Mouse (Mus musculus) brain, embryonic 14.5 days (tissue): Measurements from ENCODE around the gene Fam129a. TPM values are rescaled to one million over a fixed set of nuclear protein-coding genes. Genes with fewer than 3 reads are reported as not detected.

ENCODE experiments used
- DNase-seq: peaks from one replicate; pipeline ENCODE4 v3.0.0-alpha.2; 2011; ENCODE audit warnings: low read depth
- CTCF ChIP-seq: fragments of 200-500 bp; IDR thresholded peaks from 2 replicates; pipeline ENCODE4 v1.5.1; 2012; ENCODE audit warnings: inconsistent platforms, mild to moderate bottlenecking, moderate library complexity, borderline replicate concordance; ENCODE audit not compliant: insufficient read depth, insufficient read length; ENCODE audit errors: extremely low read depth
- POLR2A ChIP-seq: fragments of 200-500 bp; IDR thresholded peaks from 2 replicates; pipeline ENCODE4 v1.6.1; 2012; ENCODE audit warnings: mild to moderate bottlenecking, inconsistent platforms, borderline replicate concordance; ENCODE audit not compliant: poor library complexity, insufficient read depth, insufficient read length, severe bottlenecking; ENCODE audit errors: extremely low read depth
- polyA plus RNA-seq: library from polyadenylated mRNA; depleted of rRNA; stranded (reverse); fragments of >200 nt; gene quantifications from 2 replicates; pipeline ENCODE4 v1.2.3, GENCODE M21; 2012

Gene Fam129a
- polyA plus RNA-seq, 1 experiment, result 0.90 TPM

DNA sequence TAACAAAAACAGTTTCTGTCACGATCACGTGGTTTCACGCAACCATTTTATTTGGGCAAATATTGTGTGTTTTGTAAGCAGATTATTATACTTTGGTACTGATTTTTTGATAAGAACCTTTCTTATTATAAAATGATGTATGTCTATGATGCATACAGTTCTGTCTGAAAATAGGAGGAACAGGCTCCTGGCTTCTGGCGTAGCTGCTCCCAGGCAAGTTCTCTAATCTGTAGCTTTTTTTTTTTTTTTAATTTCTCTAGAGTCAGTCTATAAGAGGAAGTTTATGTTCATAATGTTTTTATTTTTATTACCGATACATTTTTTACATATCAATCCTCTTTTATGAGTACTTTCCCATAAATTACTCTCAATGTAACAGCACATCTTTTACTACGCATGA lies 44.6 kb downstream of the Fam129a start:
- no peak for DNase-seq
- TF ChIP-seq CTCF (no peak), POLR2A (no peak)

DNA sequence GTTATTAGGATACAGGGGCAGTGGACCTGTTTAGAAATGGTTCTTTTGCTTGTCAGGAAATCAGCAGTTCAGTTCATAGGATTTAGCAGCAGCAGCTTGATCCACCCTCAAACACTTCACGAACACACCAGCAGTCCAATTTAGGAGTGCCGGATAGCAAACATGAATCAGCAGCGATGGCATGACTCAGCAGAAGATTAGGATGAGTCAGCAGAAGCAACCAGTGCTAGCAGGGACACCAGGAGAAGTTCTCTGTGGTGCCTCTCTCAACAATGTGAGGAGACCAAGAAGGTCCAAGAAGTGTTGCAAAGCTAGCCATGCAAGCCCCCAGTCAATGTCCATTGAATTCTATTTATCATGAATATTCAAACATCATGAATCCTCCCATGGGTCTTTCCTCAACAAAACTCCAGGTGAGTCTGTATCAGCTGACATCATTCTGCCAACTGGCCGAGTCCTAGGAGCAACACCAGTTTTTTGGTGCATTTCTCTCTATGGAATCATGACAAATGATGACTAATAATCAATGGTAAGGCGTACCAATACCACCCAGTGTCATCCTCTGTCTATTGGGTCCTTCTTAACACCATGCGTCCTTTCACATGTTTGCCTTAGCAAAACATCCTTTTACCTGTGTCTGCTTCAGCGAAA lies 45.7 kb downstream of the Fam129a start:
- no peak for DNase-seq
- TF ChIP-seq POLR2A, result no peak
- TF ChIP-seq CTCF, result no peak

- DNase-seq, result no peak
- TF ChIP-seq CTCF (no peak), POLR2A (no peak)
Measured at GRCm38 (mm10) chr1:151618251-151618650, 47.3 kb downstream of the Fam129a start.

DNA sequence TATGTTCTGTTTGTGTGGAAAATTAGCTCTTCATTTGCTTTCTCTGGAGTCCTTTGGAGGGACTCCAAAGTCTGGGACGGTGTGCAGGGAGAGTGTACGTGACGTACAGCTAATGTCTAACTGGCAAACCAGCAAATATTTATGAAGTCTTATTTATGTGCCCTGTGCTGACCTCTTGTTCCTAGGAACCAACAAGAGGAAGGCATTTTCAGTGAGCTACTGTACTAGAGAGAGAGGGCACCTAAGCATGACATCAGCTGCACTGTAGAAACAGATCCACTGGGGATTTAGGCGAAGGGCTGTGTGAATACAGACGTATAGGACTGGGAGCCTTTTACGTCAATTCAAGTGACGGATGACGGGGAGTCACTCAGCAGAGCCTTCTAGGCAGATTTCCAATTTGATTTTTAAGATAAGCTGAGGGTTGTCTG lies 48.3 kb downstream of the Fam129a start:
- DNase-seq, result peak; percentile 12
- TF ChIP-seq CTCF (no peak), POLR2A (no peak)

DNA sequence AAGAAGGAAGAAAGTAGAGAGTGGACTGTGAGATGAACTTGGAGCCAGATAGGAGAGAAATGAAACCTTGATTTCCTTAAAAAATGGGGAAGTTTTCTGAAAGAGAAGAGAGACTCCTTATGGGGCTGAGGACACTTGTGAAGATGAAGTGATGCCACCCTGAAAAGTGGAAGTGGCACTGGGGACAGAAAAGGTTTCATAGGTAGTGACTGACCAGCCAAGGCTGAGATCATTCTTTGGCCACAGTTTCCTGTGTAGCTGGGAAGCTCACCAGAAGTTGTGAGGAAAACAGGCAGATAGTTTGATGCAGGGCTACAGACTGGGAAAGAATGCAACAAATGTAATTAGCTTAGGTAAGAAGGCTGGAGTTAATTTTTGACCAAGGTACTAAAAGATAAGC lies 49.7 kb downstream of the Fam129a start:
- no peak for DNase-seq
- no peak for TF ChIP-seq POLR2A
- no peak for TF ChIP-seq CTCF

DNA sequence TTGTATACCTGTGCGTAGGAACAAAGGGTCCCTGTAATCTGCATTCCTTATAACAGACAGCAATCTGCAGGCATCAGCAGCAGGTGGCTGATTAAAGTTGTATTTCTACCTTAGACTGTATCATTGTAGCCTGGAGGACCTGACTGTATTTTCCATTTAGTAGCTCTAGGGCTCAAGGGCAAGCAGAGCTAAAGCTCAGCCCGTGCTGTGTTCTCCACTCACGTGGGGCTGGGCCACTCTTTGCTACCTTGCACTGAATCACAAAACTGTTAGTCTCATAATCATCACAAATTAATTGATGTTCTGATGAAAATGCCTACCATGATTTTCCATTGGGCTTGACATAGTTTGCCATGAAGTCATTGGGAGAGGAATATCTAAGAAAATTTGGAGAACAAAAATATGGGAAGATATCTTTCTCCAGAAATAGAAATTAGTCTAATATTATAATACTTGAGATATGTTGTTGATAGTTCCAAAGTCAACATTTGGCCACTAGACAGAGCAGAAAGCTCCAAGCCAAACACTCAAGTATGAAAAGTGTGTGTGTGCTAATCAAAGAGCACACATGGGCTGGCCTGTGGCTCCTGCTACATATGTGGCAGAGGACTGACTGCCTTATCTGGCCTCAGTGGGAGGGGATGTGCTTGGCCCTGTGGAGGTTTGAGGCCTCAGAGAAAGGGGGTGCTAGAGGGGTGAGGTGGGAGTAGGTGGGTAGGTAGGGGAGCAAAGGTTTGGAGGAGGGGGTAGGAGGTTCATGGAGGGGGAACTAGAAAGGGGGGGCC lies 53.6 kb downstream of the Fam129a start:
- TF ChIP-seq CTCF (no peak), POLR2A (no peak)
- DNase-seq, result no peak

GRCm38 (mm10) chr1:151625260-151625659 lies 54.3 kb downstream of the Fam129a start:
- TF ChIP-seq CTCF (no peak), POLR2A (no peak)
- no peak for DNase-seq

GRCm38 (mm10) chr1:151625690-151626089 lies 54.7 kb downstream of the Fam129a start:
- DNase-seq, result no peak
- TF ChIP-seq CTCF, result no peak
- TF ChIP-seq POLR2A, result no peak

DNA sequence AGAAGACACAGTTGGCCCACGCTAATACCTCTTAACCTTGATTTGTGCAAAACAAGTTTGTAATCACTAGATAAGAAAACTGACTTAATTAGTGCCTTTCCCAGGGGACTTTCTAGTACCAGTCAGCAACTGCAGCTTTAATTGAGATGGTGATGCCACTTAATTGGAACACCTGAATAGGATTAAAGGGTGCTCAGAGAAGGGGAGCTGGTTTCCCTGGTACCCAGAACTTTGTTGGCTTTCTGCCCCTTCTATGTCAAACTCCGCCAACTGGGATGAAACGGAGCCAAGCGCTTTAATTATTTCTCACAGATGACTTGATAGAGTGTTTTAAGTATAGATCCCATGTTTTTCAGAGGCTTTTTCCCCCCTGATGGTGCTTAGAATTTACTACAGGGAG lies 55.6 kb downstream of the Fam129a start:
- peak; percentile 92 for DNase-seq
- TF ChIP-seq POLR2A (no peak), CTCF (no peak)

DNA sequence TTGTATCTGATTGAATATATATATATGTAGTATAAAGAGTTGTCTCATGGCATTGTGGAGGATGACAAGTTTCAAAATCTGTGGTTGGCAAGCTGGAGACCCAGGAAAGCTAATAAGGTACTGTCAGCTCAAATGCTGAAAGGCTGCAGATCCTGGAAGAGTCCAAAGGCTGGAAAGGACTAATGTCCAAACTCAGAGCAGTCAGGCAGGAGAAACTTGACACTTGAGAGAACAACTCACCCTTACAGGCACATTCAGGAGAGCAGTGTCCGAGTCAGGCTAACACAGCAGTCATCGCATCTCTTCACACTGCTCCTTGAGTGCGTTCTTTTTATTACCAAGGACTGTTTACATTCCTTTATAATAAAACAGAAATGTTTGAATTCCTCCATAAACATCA lies 56.2 kb downstream of the Fam129a start:
- TF ChIP-seq CTCF, result no peak
- TF ChIP-seq POLR2A, result no peak
- peak; percentile 70 for DNase-seq

DNA sequence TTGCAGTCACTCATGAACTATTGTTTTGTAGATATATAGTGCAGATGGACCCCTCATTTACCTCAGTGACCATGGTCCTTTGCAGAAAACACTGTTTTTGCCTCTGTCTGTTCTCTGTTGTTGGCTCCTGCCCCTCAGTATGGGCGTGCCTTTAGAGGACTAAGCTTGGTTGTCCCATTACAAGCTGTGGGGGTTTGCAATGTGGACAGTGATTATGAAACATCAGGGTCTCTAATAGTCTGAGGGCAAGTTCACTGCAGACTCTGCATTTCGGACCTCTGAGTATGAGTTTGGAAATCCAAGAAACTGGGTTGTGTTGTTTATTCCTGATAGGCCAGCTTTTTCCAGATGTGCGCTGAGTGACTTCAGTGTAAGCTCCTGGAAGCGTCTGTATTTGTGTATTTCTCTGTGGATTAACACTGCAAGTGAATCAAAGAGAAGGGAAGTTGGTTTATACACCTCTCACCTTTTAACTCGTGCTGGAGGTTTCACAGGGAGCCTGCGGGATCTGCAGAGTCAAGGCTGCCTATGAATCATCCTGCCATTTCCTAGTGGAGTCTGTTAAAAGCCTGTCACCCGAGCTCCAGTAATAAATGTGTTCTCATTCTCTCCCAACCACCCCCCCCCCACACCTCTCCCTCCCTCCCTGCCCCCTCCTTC lies 58.7 kb downstream of the Fam129a start:
- DNase-seq, result peak; percentile 54
- TF ChIP-seq CTCF (no peak), POLR2A (no peak)

DNA sequence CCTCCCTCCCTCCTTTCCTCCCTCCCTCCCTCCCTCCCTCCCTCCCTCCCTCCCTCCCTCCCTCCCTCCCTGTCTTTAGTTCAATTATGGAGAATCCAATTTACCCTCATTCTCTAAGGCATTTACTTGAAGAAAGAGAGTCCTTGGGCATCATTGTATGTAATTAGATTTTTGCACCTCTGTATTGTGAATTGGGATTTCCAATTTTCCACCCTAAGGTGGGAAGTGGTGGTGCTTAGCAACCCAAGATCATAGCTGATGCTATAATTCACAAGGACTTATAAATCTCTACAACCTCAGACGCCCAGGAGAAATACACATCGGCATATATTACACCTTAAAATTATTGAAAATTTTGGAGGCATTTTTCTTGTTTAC lies 59.3 kb downstream of the Fam129a start:
- TF ChIP-seq POLR2A, result no peak
- no peak for TF ChIP-seq CTCF
- peak; percentile 61 for DNase-seq

- no peak for TF ChIP-seq POLR2A
- TF ChIP-seq CTCF, result no peak
- DNase-seq, result no peak
Measured at GRCm38 (mm10) chr1:151631061-151631460, 60.1 kb downstream of the Fam129a start.
